Mouse (Mus musculus) testis, adult 2 months (tissue): Measurements from ENCODE around the gene Qrich1. TPM values are rescaled to one million over a fixed set of nuclear protein-coding genes. Genes with fewer than 3 reads are reported as not detected.

Source experiments
- H3K27ac ChIP-seq: fragments of 200-500 bp; 2 replicates; pipeline ENCODE4 v1.5.1; 2012; ENCODE audit warnings: low read depth, low read length; ENCODE audit not compliant: control insufficient read depth, insufficient read depth
- H3K27me3 ChIP-seq: fragments of 200-500 bp; 2 replicates; pipeline ENCODE4 v1.6.1; 2012; ENCODE audit warnings: mild to moderate bottlenecking, low read length, moderate library complexity; ENCODE audit not compliant: control insufficient read depth, insufficient read depth
- H3K36me3 ChIP-seq: fragments of 200-500 bp; 2 replicates; pipeline ENCODE4 v1.6.1; 2012; ENCODE audit warnings: mild to moderate bottlenecking, low read length; ENCODE audit not compliant: control insufficient read depth, insufficient read depth
- H3K4me1 ChIP-seq: fragments of 200-500 bp; 2 replicates; pipeline ENCODE4 v1.6.1; 2012; ENCODE audit warnings: low read length; ENCODE audit not compliant: control insufficient read depth, insufficient read depth
- H3K4me3 ChIP-seq: fragments of 200-500 bp; 2 replicates; pipeline ENCODE4 v1.5.1; 2012; ENCODE audit warnings: low read depth, mild to moderate bottlenecking, low read length, moderate library complexity, mixed read lengths; ENCODE audit not compliant: control insufficient read depth
- CTCF ChIP-seq: fragments of 200-500 bp; IDR thresholded peaks from 2 replicates; pipeline ENCODE4 v1.5.1; 2012; ENCODE audit warnings: low read depth, mild to moderate bottlenecking, inconsistent platforms, low read length, moderate library complexity; ENCODE audit not compliant: control insufficient read depth, insufficient read depth, insufficient replicate concordance
- POLR2A ChIP-seq: fragments of 200-500 bp; IDR thresholded peaks from 2 replicates; pipeline ENCODE4 v1.6.1; 2012; ENCODE audit warnings: low read depth, mild to moderate bottlenecking, inconsistent platforms, low read length, moderate library complexity; ENCODE audit not compliant: control insufficient read depth
- polyA plus RNA-seq: library from polyadenylated mRNA; depleted of rRNA; stranded (reverse); fragments of >200 nt; gene quantifications from 2 replicates; pipeline ENCODE4 v1.2.3, GENCODE M21; 2012

The Qrich1 gene
- polyA plus RNA-seq, 1 experiment, result 196 TPM

- H3K36me3 ChIP-seq, result peaks cover 4% of the 10 kb centered on the region
- no peak overlapping the region for H3K4me3 ChIP-seq
- TF ChIP-seq CTCF, result no peak
- TF ChIP-seq POLR2A, result no peak
- H3K27me3 ChIP-seq, result no peaks in the 10 kb centered on the region
- peaks cover 16% of the 10 kb centered on the region for H3K4me1 ChIP-seq
- no peak overlapping the region for H3K27ac ChIP-seq
Observed at GRCm38 (mm10) chr9:108489215-108489614, 27.4 kb upstream of the Qrich1 start.

GRCm38 (mm10) chr9:108489702-108490558 is 26.7 kb upstream of the Qrich1 start:
- Histone ChIP-seq H3K4me1 (peaks cover 16% of the 10 kb centered on the region), H3K27ac (peak overlapping the region; percentile 69), H3K27me3 (no peaks in the 10 kb centered on the region), H3K4me3 (peak overlapping the region; percentile 97), H3K36me3 (peaks cover 4% of the 10 kb centered on the region)
- no peak for TF ChIP-seq CTCF
- peak; percentile 2; the same call in 1 of the 2 replicates for TF ChIP-seq POLR2A

GRCm38 (mm10) chr9:108490559-108491285 is 25.9 kb upstream of the Qrich1 start, which contains the start of gene Usp19:
Gene Usp19, plus strand, starts transcription at chr9:108490602.
- H3K36me3 ChIP-seq, result peaks cover 4% of the 10 kb centered on the region
- TF ChIP-seq CTCF (no peak), POLR2A (peak; percentile 41)
- peaks cover 16% of the 10 kb centered on the region for H3K4me1 ChIP-seq
- H3K4me3 ChIP-seq, result peak within 1 kb of the TSS; percentile 97
- no peaks in the 10 kb centered on the region for H3K27me3 ChIP-seq
- peak within 1 kb of the TSS; percentile 95 for H3K27ac ChIP-seq

GRCm38 (mm10) chr9:108491286-108491580 is 25.4 kb upstream of the Qrich1 start:
- H3K36me3 ChIP-seq, result peaks cover 4% of the 10 kb centered on the region

GRCm38 (mm10) chr9:108492043-108492750 is 24.4 kb upstream of the Qrich1 start:
- peak overlapping the region; percentile 95 for H3K27ac ChIP-seq
- peaks cover 16% of the 10 kb centered on the region for H3K4me1 ChIP-seq
- no peaks in the 10 kb centered on the region for H3K27me3 ChIP-seq
- H3K36me3 ChIP-seq, result peaks cover 7% of the 10 kb centered on the region
- no peak for TF ChIP-seq CTCF
- TF ChIP-seq POLR2A, result peak; percentile 50
- peak overlapping the region; percentile 97 for H3K4me3 ChIP-seq

More at GRCm38 (mm10) chr9:108491286-108491580, 25.4 kb upstream of the Qrich1 start:
- Histone ChIP-seq H3K27me3 (no peaks in the 10 kb centered on the region), H3K4me3 (peak overlapping the region; percentile 97), H3K4me1 (peaks cover 16% of the 10 kb centered on the region), H3K27ac (peak overlapping the region; percentile 95)
- no peak for TF ChIP-seq CTCF
- TF ChIP-seq POLR2A, result no peak; the same call in 1 of the 2 replicates

GRCm38 (mm10) chr9:108493246-108493645 is 23.4 kb upstream of the Qrich1 start:
- peaks cover 10% of the 10 kb centered on the region for H3K36me3 ChIP-seq
- TF ChIP-seq POLR2A (no peak), CTCF (no peak)
- H3K4me1 ChIP-seq, result peaks cover 16% of the 10 kb centered on the region
- H3K27ac ChIP-seq, result no peak overlapping the region
- H3K4me3 ChIP-seq, result no peak overlapping the region
- H3K27me3 ChIP-seq, result no peaks in the 10 kb centered on the region

GRCm38 (mm10) chr9:108494146-108494825 is 22.3 kb upstream of the Qrich1 start:
- H3K27me3 ChIP-seq, result no peaks in the 10 kb centered on the region
- H3K4me1 ChIP-seq, result peaks cover 16% of the 10 kb centered on the region
- no peak overlapping the region for H3K4me3 ChIP-seq
- TF ChIP-seq CTCF (no peak), POLR2A (no peak)
- H3K36me3 ChIP-seq, result peaks cover 10% of the 10 kb centered on the region
- H3K27ac ChIP-seq, result no peak overlapping the region
